Mouse (Mus musculus): ENCODE data around the gene Prm1.

DNA sequence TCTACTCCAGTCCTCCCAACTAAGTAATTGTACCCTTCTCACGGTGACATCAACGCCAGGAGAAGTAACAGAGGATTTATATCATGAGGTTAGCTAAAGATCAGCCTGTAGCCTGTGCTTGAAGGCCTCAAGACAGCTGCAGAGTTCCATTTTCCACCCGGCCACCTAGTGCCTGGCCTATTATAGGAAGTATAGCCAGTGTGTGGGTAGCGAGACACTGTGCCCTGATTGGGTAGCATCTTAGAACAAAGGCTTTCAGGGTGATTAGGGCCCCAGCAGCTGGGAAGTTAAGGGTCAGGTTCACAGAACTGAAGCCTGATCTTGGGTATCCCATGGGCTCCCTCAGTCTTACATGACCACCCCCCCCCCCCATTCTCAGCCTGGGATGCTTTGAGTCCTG, 16.8 kb downstream of the Prm1 start:
- TF ChIP-seq CTCF (conservative IDR thresholded peaks at IDR 0.05; ENCODE audit: insufficient read depth, insufficient read length, low read depth, low read length), result no peak
- no peak for TF ChIP-seq POLR2A (IDR thresholded peaks at IDR 0.05; ENCODE audit: low read depth, low read length)
